Comparison of ENCODE assay signal across 26 mouse cellular contexts in the genomic region with DNA sequence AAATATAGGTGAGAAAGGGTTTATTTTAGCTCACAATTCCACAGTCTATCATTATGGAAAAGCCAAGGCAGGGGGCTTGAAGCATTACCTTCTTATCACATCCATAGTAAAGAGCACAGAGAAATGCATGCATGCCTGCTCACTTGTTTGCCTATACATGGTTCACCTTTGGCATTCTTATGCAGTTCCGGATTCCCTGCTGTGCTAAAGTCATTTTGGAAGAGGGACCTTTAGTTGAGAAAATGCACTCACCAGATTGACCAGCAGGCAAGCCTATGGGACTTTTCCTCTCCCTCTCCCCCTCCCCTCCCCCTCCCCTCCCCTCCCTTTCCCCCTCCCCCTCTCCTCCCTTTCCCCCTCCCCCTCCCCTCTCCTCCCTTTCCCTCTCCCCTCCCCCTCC.
"Had no signal": no experiment of that assay in that cellular context is flagged by ENCODE, and none has a peak within 500 bp of the region (broad histone marks: within the 10 kb centered on the region; RNA-seq: fewer than 3 reads in every experiment).

No protein-coding gene starts in this region.

- H3K4me3 ChIP-seq: gastrocnemius, adult 2 months; heart, embryonic 10.5 days; heart, embryonic 13.5 days; heart, embryonic 15.5 days; hindbrain, embryonic 13.5 days; hindbrain, embryonic 15.5 days; kidney, embryonic 15.5 days; limb, embryonic 13.5 days; limb, embryonic 15.5 days; liver, embryonic 13.5 days; liver, embryonic 15.5 days had no signal

- H3K4me1 ChIP-seq: heart, embryonic 10.5 days; heart, embryonic 13.5 days; heart, embryonic 15.5 days; hindbrain, embryonic 13.5 days; hindbrain, embryonic 15.5 days; kidney, embryonic 15.5 days; limb, embryonic 13.5 days; limb, embryonic 15.5 days; liver, embryonic 13.5 days; liver, embryonic 15.5 days had no signal

- H3K9me3 ChIP-seq: heart, embryonic 10.5 days; heart, embryonic 15.5 days; hindbrain, embryonic 13.5 days; hindbrain, embryonic 15.5 days; kidney, embryonic 15.5 days; limb, embryonic 13.5 days; limb, embryonic 15.5 days; liver, embryonic 15.5 days had no signal

- DNase-seq: gastrocnemius, adult 2 months; gastrocnemius, postnatal 10 days; gastrocnemius, postnatal 25 days; heart, adult 18-20 months; heart, postnatal 14 days; heart, postnatal 36 days; kidney, adult 11 months; kidney, adult 2 months; kidney, adult 9 months; kidney, postnatal 14 days; kidney, postnatal 36 days; left cerebral cortex, postnatal 4 days; liver, embryonic 13.5 days; liver, postnatal 0 days had no signal

- H3K9ac ChIP-seq: heart, embryonic 13.5 days; heart, embryonic 15.5 days; hindbrain, embryonic 13.5 days; hindbrain, embryonic 15.5 days; kidney, embryonic 15.5 days; limb, embryonic 13.5 days; limb, embryonic 15.5 days; liver, embryonic 13.5 days; liver, embryonic 15.5 days; liver, postnatal 0 days had no signal

- ATAC-seq: hindbrain, postnatal 0 days; intestine, embryonic 16.5 days; liver, postnatal 0 days had no signal

- H3K36me3 ChIP-seq: heart, embryonic 10.5 days; heart, embryonic 13.5 days; heart, embryonic 15.5 days; hindbrain, embryonic 13.5 days; hindbrain, embryonic 15.5 days; kidney, embryonic 15.5 days; limb, embryonic 13.5 days; limb, embryonic 15.5 days; liver, embryonic 13.5 days; liver, embryonic 15.5 days had no signal

- H3K27ac ChIP-seq: gastrocnemius, adult 2 months; heart, embryonic 10.5 days; heart, embryonic 13.5 days; heart, embryonic 15.5 days; hindbrain, embryonic 13.5 days; hindbrain, embryonic 15.5 days; hindbrain, postnatal 0 days; kidney, embryonic 15.5 days; kidney, postnatal 0 days; limb, embryonic 13.5 days; limb, embryonic 15.5 days; liver, embryonic 13.5 days; liver, embryonic 15.5 days had no signal
